Mouse (Mus musculus) neural tube, embryonic 10.5 days (tissue): ENCODE measurements around the gene Gm6890.
"Not testable (repeated sequence)": the region's sequence is repeated elsewhere in the genome, so short reads cannot be mapped to it uniquely, and the experiment has no call there.

Experiments used
- DNase-seq: peaks from one replicate; pipeline ENCODE4 v3.0.0-alpha.2; 2017; ENCODE audit warnings: low spot score; ENCODE audit errors: extremely low spot score

The Gm6890 gene

GRCm38 (mm10) chrX:74740627-74741026, at the start of gene Gm6890:
TSS of gene Gm6890 (plus strand) at chrX:74740927.
- not testable (repeated sequence) for DNase-seq

- DNase-seq = not testable (repeated sequence)
Measured at GRCm38 (mm10) chrX:74726195-74726594, 14.5 kb upstream of the Gm6890 start.

- DNase-seq = not testable (repeated sequence)
Measured at GRCm38 (mm10) chrX:74770715-74771114, 30.0 kb downstream of the Gm6890 start.
